In the genomic region with DNA sequence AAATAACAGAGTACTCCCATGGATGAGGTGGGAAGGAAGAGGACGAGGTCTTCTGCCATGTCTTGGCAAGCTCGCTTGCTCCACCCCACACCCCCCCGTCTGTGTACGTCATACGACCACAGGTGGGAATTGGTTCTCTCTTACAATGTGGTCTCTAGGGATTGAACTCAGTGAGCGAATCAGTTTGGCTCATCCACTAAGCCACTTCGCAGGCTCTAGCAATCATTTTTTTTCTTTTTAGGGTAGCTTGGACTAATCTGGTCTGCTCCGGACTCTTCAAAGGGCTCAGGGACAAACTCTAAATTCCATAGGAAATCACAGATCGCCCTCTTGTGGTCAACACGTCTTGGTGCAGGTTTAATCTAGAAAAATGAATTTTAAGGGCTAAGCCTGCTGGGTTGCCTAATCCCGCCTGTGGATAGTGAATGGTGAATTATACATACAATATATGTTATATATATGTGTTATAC, we compare ENCODE assay signal across 7 mouse cellular contexts. TPM values are rescaled to one million over a fixed set of nuclear protein-coding genes. Genes with fewer than 3 reads are reported as not detected.
A peak's percentile ranks its signal among the peaks of the same experiment; 100 is the strongest.
DNase-seq lines count a peak whose midpoint lies in the region; ATAC-seq and TF ChIP-seq lines count a peak whose summit lies in the region.

No protein-coding gene starts in this region.

- in situ Hi-C loops in ES-E14 (cut with MboI; ENCODE audit: low sequenced_read_pairs in 2 of 2, unreplicated experiment in 2 of 2), result no loop called here

- H3K27me3 ChIP-seq in heart, embryonic 11.5 days (ENCODE audit: control insufficient read depth, insufficient read depth, low read length), result no peaks in the 10 kb centered on the region
- no peaks in the 10 kb centered on the region for H3K27me3 ChIP-seq in kidney, embryonic 14.5 days (ENCODE audit: control insufficient read depth, insufficient read depth, low read length)

- H3K9me3 ChIP-seq in ES-E14 (ENCODE audit: control insufficient read depth, insufficient read depth, low read depth, low read length), result no peaks in the 10 kb centered on the region
- 0 out of 2 replicates have a peak, but pooled peaks cover 2% of the 10 kb centered on the region for H3K9me3 ChIP-seq in heart, embryonic 11.5 days (replicated peaks; ENCODE audit: control insufficient read depth, low read length)
- H3K9me3 ChIP-seq in kidney, embryonic 14.5 days (ENCODE audit: control insufficient read depth, low read length), result no peaks in the 10 kb centered on the region

- H3K36me3 ChIP-seq in ES-E14 (ENCODE audit: control insufficient read depth, insufficient read depth, low read length, poor library complexity, severe bottlenecking), result 0 out of 2 replicates have a peak, but pooled peaks cover under 1% of the 10 kb centered on the region
- peaks cover 3% of the 10 kb centered on the region for H3K36me3 ChIP-seq in heart, embryonic 11.5 days (ENCODE audit: control insufficient read depth, insufficient read depth, low read length)
- H3K36me3 ChIP-seq in kidney, embryonic 14.5 days (ENCODE audit: control insufficient read depth, insufficient read depth, low read length), result peaks cover 14% of the 10 kb centered on the region

- DNase-seq in CD4-positive helper T cell, adult 2 months (ENCODE audit: low read depth, low spot score), result peak; percentile 64
- DNase-seq in ES-E14 (ENCODE audit: low read depth, low spot score), result no peak
- peak; percentile 53 to 67 for DNase-seq in cerebellum, postnatal 14 days
- DNase-seq in lung, postnatal 25 days (ENCODE audit: low spot score), result peak; percentile 74
- DNase-seq in skeletal muscle tissue, adult 2 months (ENCODE audit: low read depth, low spot score), result peak; percentile 54

- H3K9ac ChIP-seq in ES-E14 (ENCODE audit: insufficient read depth, low read depth, low read length, poor library complexity, severe bottlenecking), result peak overlapping the region; percentile 22; the same call in 1 of the 2 replicates
- H3K9ac ChIP-seq in heart, embryonic 11.5 days (ENCODE audit: low read depth, low read length), result 0 out of 2 replicates have a peak overlapping the region, but pooled peaks have one; percentile 10
- no peak overlapping the region for H3K9ac ChIP-seq in kidney, embryonic 14.5 days (ENCODE audit: low read depth, low read length)

- H3K4me2 ChIP-seq in heart, embryonic 11.5 days, result peak overlapping the region; percentile 65
- peak overlapping the region; percentile 15 for H3K4me2 ChIP-seq in kidney, embryonic 14.5 days (replicated peaks; ENCODE audit: low read depth, low read length)

- 15% methylated on average over 11 of the region's 11 CpGs for WGBS in heart, embryonic 11.5 days (ENCODE audit: insufficient replicate concordance)
- 18% methylated on average over 11 of the region's 11 CpGs for WGBS in kidney, embryonic 14.5 days

- ATAC-seq in heart, embryonic 11.5 days (replicated peaks; ENCODE audit: insufficient number of reproducible peaks, low FRiP score, low TSS enrichment), result 0 out of 2 replicates have a peak, but pooled peaks have one; percentile 40
- ATAC-seq in kidney, embryonic 14.5 days (ENCODE audit: low FRiP score, low TSS enrichment), result peak; percentile 80

- peak overlapping the region in 1 of 2 experiments; percentile 30; a peak in 2 of 4 replicates for H3K4me3 ChIP-seq in ES-E14 (ENCODE audit: insufficient read depth in 1 of 2, low read depth in 1 of 2, low read length in 2 of 2, poor library complexity in 1 of 2, severe bottlenecking in 1 of 2)
- H3K4me3 ChIP-seq in heart, embryonic 11.5 days (ENCODE audit: low read depth, low read length), result peak overlapping the region; percentile 34
- H3K4me3 ChIP-seq in kidney, embryonic 14.5 days (ENCODE audit: low read length), result peak overlapping the region; percentile 15; the same call in 1 of the 2 replicates

- H3K27ac ChIP-seq in ES-E14 (ENCODE audit: insufficient read depth, low read depth, low read length, poor library complexity, severe bottlenecking), result no peak overlapping the region
- no peak overlapping the region for H3K27ac ChIP-seq in heart, embryonic 11.5 days (ENCODE audit: low read depth, low read length)
- no peak overlapping the region for H3K27ac ChIP-seq in kidney, embryonic 14.5 days (ENCODE audit: low read depth, low read length)

- H3K4me1 ChIP-seq in ES-E14 (ENCODE audit: control insufficient read depth in 2 of 2, insufficient read depth in 2 of 2, low read length in 2 of 2, poor library complexity in 1 of 2), result peaks cover 0 to 5% of the 10 kb centered on the region in 2 experiments; a peak in 2 of 4 replicates
- 0 out of 2 replicates have a peak, but pooled peaks cover 5% of the 10 kb centered on the region for H3K4me1 ChIP-seq in heart, embryonic 11.5 days (ENCODE audit: control insufficient read depth, insufficient read depth, low read length)
- no peaks in the 10 kb centered on the region for H3K4me1 ChIP-seq in kidney, embryonic 14.5 days (ENCODE audit: control insufficient read depth, insufficient read depth, low read length)

TF ChIP-seq in ES-E14, 5 proteins besides CTCF, POLR2A, EP300 and RAD21:
- peak; percentile 58; the same call in 1 of the 2 replicates for TF ChIP-seq ZC3H11A (IDR thresholded peaks at IDR 0.05; ENCODE audit: borderline replicate concordance, low read depth, low read length)
- TF ChIP-seq ZNF384 (IDR thresholded peaks at IDR 0.05; ENCODE audit: low read depth, low read length), result peak; percentile 77
- no peak for TF ChIP-seq MAFK (IDR thresholded peaks at IDR 0.05; ENCODE audit: insufficient read depth, low read depth, low read length)
TF ChIP-seq in ES-E14: peak in this region for 2.

RNA-seq across cellular contexts. Expression of a gene that starts 14.8 kb away (rescaled TPM):
- total RNA-seq in ES-E14 (2012; rRNA removed), result 39.7 and 47.3 TPM in 2 replicates
- polyA plus RNA-seq in heart, embryonic 11.5 days (2014; fragmentation: Nextera tagmentation; extraction: Ambion mirVana), result 66.4 and 75.9 TPM in 2 replicates
- polyA plus RNA-seq in kidney, embryonic 14.5 days (2014; fragmentation: Nextera tagmentation; extraction: Ambion mirVana), result 82.1 and 93.5 TPM in 2 replicates

RNA-seq across cellular contexts. Expression of a gene that starts 29.0 kb away (rescaled TPM):
- total RNA-seq in ES-E14 (2012; rRNA removed), result not detected in 2 replicates
- polyA plus RNA-seq in heart, embryonic 11.5 days (2014; fragmentation: Nextera tagmentation; extraction: Ambion mirVana), result not detected in 2 replicates
- not detected in 2 replicates for polyA plus RNA-seq in kidney, embryonic 14.5 days (2014; fragmentation: Nextera tagmentation; extraction: Ambion mirVana)
